Mouse (Mus musculus) heart, postnatal 0 days (tissue): ENCODE measurements around the gene Ascc2.

ENCODE experiments used
- CTCF ChIP-seq: IDR thresholded peaks from 2 replicates; pipeline ENCODE4 v1.5.1; 2016; ENCODE audit warnings: antibody characterized with exemption, control low read depth, low read depth
- EP300 ChIP-seq: IDR thresholded peaks from 2 replicates; pipeline ENCODE4 v1.6.1; 2016; ENCODE audit warnings: antibody characterized with exemption, low read depth

DNA sequence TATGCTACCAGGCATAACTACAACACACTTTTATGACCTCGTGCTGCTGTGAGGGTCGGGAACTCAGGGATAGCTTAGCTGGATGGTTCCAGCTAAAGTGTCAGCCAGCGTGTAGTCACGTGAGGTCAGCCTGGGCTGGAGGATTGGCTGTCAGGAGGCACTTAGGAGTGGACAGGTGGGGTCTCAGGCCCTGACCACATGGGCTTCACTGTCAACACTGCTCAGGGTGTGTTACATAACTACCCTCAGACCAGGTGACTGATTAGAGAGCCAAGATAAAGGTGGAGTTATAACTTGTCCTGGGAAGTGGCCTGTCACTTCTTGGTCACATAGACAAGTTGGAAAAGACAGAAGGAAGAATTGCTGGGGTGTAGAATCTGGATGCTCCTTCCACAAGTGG lies 78.0 kb downstream of the Ascc2 start:
- TF ChIP-seq CTCF = no peak
- no peak for TF ChIP-seq EP300
